Mouse (Mus musculus) forebrain, embryonic 14.5 days (tissue): ENCODE results near the gene Cdc42se2. TPM values are rescaled to one million over a fixed set of nuclear protein-coding genes. Genes with fewer than 3 reads are reported as not detected.

Source experiments
- ATAC-seq: fragments of 200-750 bp; cut with Nextera tagmentation; 2 replicates; pipeline ENCODE4 v1.8.0; 2017; ENCODE audit warnings: mild to moderate bottlenecking, moderate library complexity
- DNase-seq: peaks from one replicate; pipeline ENCODE4 v3.0.0-alpha.2; 2015; ENCODE audit warnings: low spot score
- H3K27ac ChIP-seq: fragments of 300-500 bp; sonication (generic); 2 replicates; pipeline ENCODE4 v1.5.1; 2014; ENCODE audit warnings: low read depth, mild to moderate bottlenecking, control low read depth, low read length, moderate library complexity
- H3K27me3 ChIP-seq: fragments of 300-500 bp; sonication (generic); replicated peaks from 2 replicates; pipeline ENCODE4 v1.6.1; 2014; ENCODE audit warnings: low read length, control low read depth, mixed read lengths; ENCODE audit not compliant: control insufficient read depth, insufficient read depth
- H3K36me3 ChIP-seq: fragments of 300-500 bp; sonication (generic); 2 replicates; pipeline ENCODE4 v1.6.1; 2014; ENCODE audit warnings: low read length, control low read depth; ENCODE audit not compliant: control insufficient read depth, insufficient read depth
- H3K4me1 ChIP-seq: fragments of 300-500 bp; sonication (generic); 2 replicates; pipeline ENCODE4 v1.6.1; 2014; ENCODE audit warnings: antibody characterized with exemption, low read length, control low read depth; ENCODE audit not compliant: control insufficient read depth, insufficient read depth
- H3K4me2 ChIP-seq: fragments of 300-500 bp; sonication (generic); 2 replicates; pipeline ENCODE4 v1.6.1; 2014; ENCODE audit warnings: mild to moderate bottlenecking, control low read depth, low read length
- H3K4me3 ChIP-seq: fragments of 300-500 bp; sonication (generic); 2 replicates; pipeline ENCODE4 v1.5.1; 2014; ENCODE audit warnings: low read depth, low read length, control low read depth
- H3K9ac ChIP-seq: fragments of 300-500 bp; sonication (generic); 2 replicates; pipeline ENCODE4 v1.6.1; 2014; ENCODE audit warnings: mild to moderate bottlenecking, low read length, control low read depth, moderate library complexity
- H3K9me3 ChIP-seq: fragments of 300-500 bp; sonication (generic); replicated peaks from 2 replicates; pipeline ENCODE4 v1.6.1; 2016; ENCODE audit warnings: low read length, control low read depth, mixed read lengths; ENCODE audit not compliant: control insufficient read depth
- WGBS: fragments of 180-500 bp; shearing (Covaris S2); extraction: QIAGEN DNeasy Blood & Tissue Kit; methylation state at CpG from one replicate; pipeline ENCODE4 v1.1.7; 2014; 5-methylcytosine and 5-hydroxymethylcytosine counted together
- polyA plus RNA-seq: library from polyadenylated mRNA; unstranded; fragments of >200 nt; fragmentation: Nextera tagmentation; extraction: Ambion mirVana; gene quantifications from 2 replicates; pipeline ENCODE4 v1.2.1, GENCODE M21; 2014

Gene Cdc42se2
- 221 and 226 TPM in 2 replicates for polyA plus RNA-seq

- ATAC-seq (peak; percentile 98), DNase-seq (peak; percentile 98)
- peak within 1 kb of the TSS; percentile 67 for H3K4me2 ChIP-seq
- H3K4me1 ChIP-seq = peaks cover 12% of the 10 kb centered on the region; the same call in 1 of the 2 replicates
- H3K36me3 ChIP-seq = no peaks in the 10 kb centered on the region
- peak within 1 kb of the TSS; percentile 96 for H3K4me3 ChIP-seq
- H3K27me3 ChIP-seq = no peaks in the 10 kb centered on the region
- peak within 1 kb of the TSS; percentile 95 for H3K9ac ChIP-seq
- H3K9me3 ChIP-seq = no peaks in the 10 kb centered on the region
- H3K27ac ChIP-seq = peak within 1 kb of the TSS; percentile 99
- 4% methylated on average over 56 of the region's 56 CpGs for WGBS
These were observed at the start of gene Cdc42se2 for GRCm38 (mm10) chr11:54787488-54788474. Gene Cdc42se2, minus strand, starts transcription at chr11:54787675.

- no peaks in the 10 kb centered on the region for H3K9me3 ChIP-seq
- no peak overlapping the region for H3K9ac ChIP-seq
- no peaks in the 10 kb centered on the region for H3K36me3 ChIP-seq
- no peak for DNase-seq
- no peak overlapping the region for H3K4me3 ChIP-seq
- ATAC-seq = no peak
- 78% methylated on average over 9 of the region's 9 CpGs for WGBS
- no peaks in the 10 kb centered on the region for H3K4me1 ChIP-seq
- no peak overlapping the region for H3K27ac ChIP-seq
- no peaks in the 10 kb centered on the region for H3K27me3 ChIP-seq
- H3K4me2 ChIP-seq = no peak overlapping the region
These were observed 48.6 kb upstream of the Cdc42se2 start for GRCm38 (mm10) chr11:54836106-54836505.

DNA sequence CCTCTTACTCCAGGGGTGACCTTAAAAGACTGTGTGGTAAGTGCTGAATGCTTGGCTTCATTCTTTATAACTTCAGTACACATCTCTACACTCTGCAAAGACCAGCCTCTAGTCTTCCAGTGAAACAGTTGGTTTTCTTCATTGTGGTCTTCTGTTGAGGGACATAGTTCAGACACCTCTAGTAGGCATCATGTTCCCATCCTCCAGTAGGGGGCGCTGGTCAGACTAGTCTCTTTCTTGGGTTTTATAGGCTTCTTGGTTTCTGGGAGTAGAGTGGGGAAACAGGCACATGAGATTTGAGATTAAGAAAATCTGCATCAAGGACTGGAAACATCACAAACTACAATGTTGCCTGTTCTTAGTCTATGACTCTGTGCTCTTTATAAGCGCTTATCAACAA, 47.1 kb upstream of the Cdc42se2 start:
- Histone ChIP-seq H3K9me3 (no peaks in the 10 kb centered on the region), H3K36me3 (no peaks in the 10 kb centered on the region), H3K27ac (no peak overlapping the region), H3K4me2 (no peak overlapping the region), H3K9ac (no peak overlapping the region), H3K4me3 (no peak overlapping the region), H3K27me3 (no peaks in the 10 kb centered on the region), H3K4me1 (no peaks in the 10 kb centered on the region)
- DNase-seq (no peak), ATAC-seq (no peak)
- 57% methylated on average over 2 of the region's 2 CpGs for WGBS

DNA sequence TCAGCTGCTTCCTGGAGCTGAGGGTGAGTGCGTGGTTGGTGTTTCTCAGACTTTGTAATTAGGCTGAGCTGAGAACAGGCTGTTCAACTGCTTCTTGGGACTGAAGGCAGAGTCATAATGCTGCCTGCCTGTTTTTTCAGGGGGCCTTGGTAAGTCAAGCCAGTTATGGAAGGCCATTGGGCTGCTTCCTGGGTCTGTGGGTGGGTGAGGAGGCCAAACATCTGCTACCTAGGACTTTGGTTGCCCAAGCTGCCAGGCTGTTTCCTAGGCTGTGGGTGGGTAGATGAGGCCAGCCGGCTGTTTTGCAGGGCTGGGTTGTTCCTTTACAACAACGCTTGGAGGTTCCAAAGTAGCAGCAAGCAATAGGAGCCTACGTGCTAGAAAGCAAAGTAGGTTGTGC, 46.4 kb upstream of the Cdc42se2 start:
- H3K9ac ChIP-seq = no peak overlapping the region
- H3K4me2 ChIP-seq = no peak overlapping the region
- H3K27ac ChIP-seq = no peak overlapping the region
- no peaks in the 10 kb centered on the region for H3K9me3 ChIP-seq
- no peaks in the 10 kb centered on the region for H3K36me3 ChIP-seq
- ATAC-seq (no peak), DNase-seq (no peak)
- no peak overlapping the region for H3K4me3 ChIP-seq
- WGBS = 96% methylated on average over 4 of the region's 4 CpGs
- no peaks in the 10 kb centered on the region for H3K27me3 ChIP-seq
- H3K4me1 ChIP-seq = no peaks in the 10 kb centered on the region

GRCm38 (mm10) chr11:54826819-54827218, 39.3 kb upstream of the Cdc42se2 start:
- ATAC-seq (no peak), DNase-seq (no peak)
- Histone ChIP-seq H3K27me3 (no peaks in the 10 kb centered on the region), H3K4me1 (no peaks in the 10 kb centered on the region), H3K9ac (no peak overlapping the region), H3K36me3 (no peaks in the 10 kb centered on the region), H3K9me3 (no peaks in the 10 kb centered on the region; the same call in 1 of the 2 replicates), H3K4me2 (no peak overlapping the region), H3K27ac (no peak overlapping the region), H3K4me3 (no peak overlapping the region)
- 91% methylated on average over 8 of the region's 8 CpGs for WGBS

GRCm38 (mm10) chr11:54825774-54826173, 38.3 kb upstream of the Cdc42se2 start:
- Histone ChIP-seq H3K4me2 (no peak overlapping the region), H3K27me3 (no peaks in the 10 kb centered on the region), H3K9ac (no peak overlapping the region), H3K4me3 (no peak overlapping the region), H3K9me3 (no peaks in the 10 kb centered on the region; the same call in 1 of the 2 replicates), H3K36me3 (no peaks in the 10 kb centered on the region), H3K27ac (no peak overlapping the region), H3K4me1 (peaks cover under 1% of the 10 kb centered on the region; the same call in 1 of the 2 replicates)
- ATAC-seq (no peak), DNase-seq (no peak)
- WGBS = 80% methylated on average over 4 of the region's 4 CpGs

DNA sequence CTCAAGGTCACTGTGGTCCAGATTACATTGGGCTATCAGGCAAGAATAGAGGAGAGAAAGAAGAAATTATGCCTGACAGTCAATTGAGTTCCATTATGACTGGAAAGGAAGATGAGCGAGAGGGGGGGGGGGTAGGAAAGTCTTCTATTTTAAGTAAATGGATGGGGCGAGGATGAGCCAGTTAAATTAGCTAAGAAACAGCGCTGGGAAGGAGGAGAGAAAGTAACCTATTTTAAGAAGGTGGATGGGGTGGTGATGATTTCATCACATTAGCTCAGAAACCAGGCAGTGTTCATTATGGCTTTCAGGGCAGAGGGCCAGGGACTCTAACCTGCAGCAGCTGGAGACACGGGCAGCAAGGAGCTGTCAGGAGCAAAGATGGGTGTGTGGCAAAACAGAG, 36.0 kb upstream of the Cdc42se2 start:
- WGBS = 86% methylated on average over 4 of the region's 4 CpGs
- ATAC-seq (no peak), DNase-seq (no peak)
- H3K36me3 ChIP-seq = no peaks in the 10 kb centered on the region
- no peaks in the 10 kb centered on the region for H3K27me3 ChIP-seq
- H3K9ac ChIP-seq = no peak overlapping the region
- H3K9me3 ChIP-seq = no peaks in the 10 kb centered on the region; the same call in 1 of the 2 replicates
- no peak overlapping the region for H3K4me3 ChIP-seq
- H3K27ac ChIP-seq = no peak overlapping the region
- H3K4me2 ChIP-seq = no peak overlapping the region
- peaks cover 3% of the 10 kb centered on the region; the same call in 1 of the 2 replicates for H3K4me1 ChIP-seq

GRCm38 (mm10) chr11:54819489-54819888, 32.0 kb upstream of the Cdc42se2 start:
- Histone ChIP-seq H3K4me1 (peaks cover 3% of the 10 kb centered on the region; the same call in 1 of the 2 replicates), H3K9ac (no peak overlapping the region), H3K9me3 (no peaks in the 10 kb centered on the region), H3K4me3 (no peak overlapping the region), H3K4me2 (no peak overlapping the region), H3K27ac (no peak overlapping the region), H3K36me3 (no peaks in the 10 kb centered on the region), H3K27me3 (no peaks in the 10 kb centered on the region)
- DNase-seq (no peak), ATAC-seq (no peak)
- WGBS = 69% methylated on average over 7 of the region's 7 CpGs

- Histone ChIP-seq H3K4me2 (no peak overlapping the region), H3K9me3 (no peaks in the 10 kb centered on the region), H3K4me1 (peaks cover 8% of the 10 kb centered on the region; the same call in 1 of the 2 replicates), H3K27me3 (no peaks in the 10 kb centered on the region), H3K36me3 (no peaks in the 10 kb centered on the region), H3K9ac (no peak overlapping the region), H3K4me3 (no peak overlapping the region), H3K27ac (no peak overlapping the region)
- no peak for ATAC-seq
- 52% methylated on average over 4 of the region's 4 CpGs for WGBS
- peak; percentile 36 for DNase-seq
These were observed 30.0 kb upstream of the Cdc42se2 start for GRCm38 (mm10) chr11:54817449-54817848.
